ENCODE assay signal across 8 mouse cellular contexts in the genomic region with DNA sequence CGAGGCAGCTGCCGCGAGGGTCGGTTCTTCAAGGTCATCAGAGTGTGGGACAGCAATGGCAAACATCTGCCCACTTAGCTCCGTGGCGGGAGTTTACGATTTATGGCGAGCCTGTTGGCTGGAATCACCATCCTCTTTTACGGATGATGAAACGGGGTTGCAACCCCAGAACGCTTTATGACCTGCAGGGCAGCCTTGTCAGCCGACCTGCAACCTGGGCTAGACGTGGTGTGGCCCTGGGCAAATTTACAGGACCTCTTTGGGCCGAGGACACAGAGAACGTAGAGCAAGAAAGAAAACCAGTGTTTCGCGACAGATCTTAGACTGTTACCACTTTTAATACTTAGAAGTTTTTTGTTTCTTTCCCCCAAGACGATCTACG. TPM values are rescaled to one million over a fixed set of nuclear protein-coding genes. Genes with fewer than 3 reads are reported as not detected.
DNase-seq lines count a peak whose midpoint lies in the region; ATAC-seq and TF ChIP-seq lines count a peak whose summit lies in the region.

A gene (minus strand): TSS at position 113 of the 382 bp plus-strand sequence.

- peak; percentile 1; the same call in 1 of the 2 replicates for TF ChIP-seq CTCF in liver, embryonic 14.5 days (IDR thresholded peaks at IDR 0.05; ENCODE audit: low read depth)

- ATAC-seq in kidney, embryonic 16.5 days (ENCODE audit: low FRiP score, low TSS enrichment), result no peak
- ATAC-seq in activated CD4-positive, CD25-positive, alpha-beta regulatory T cell, adult 4 months, result no peak
- no peak for ATAC-seq in forebrain, embryonic 14.5 days
- no peak for ATAC-seq in hindbrain, embryonic 12.5 days (ENCODE audit: low FRiP score)
- ATAC-seq in liver, embryonic 14.5 days (ENCODE audit: insufficient read depth), result peak; percentile 32; the same call in 1 of the 2 replicates

- no peak for DNase-seq in kidney, postnatal 10 days
- no peak for DNase-seq in forebrain, embryonic 14.5 days (ENCODE audit: low spot score)
- peak in 2 of 3 experiments; percentile 42 to 50 for DNase-seq in liver, embryonic 14.5 days (ENCODE audit: low read depth in 3 of 3, low spot score in 3 of 3)
- no peak for DNase-seq in right cerebral cortex, postnatal 25 days
- no peak for DNase-seq in frontal cortex, postnatal 14 days (ENCODE audit: low spot score in 2 of 2)

- peaks cover 26% of the 10 kb centered on the region for H3K4me1 ChIP-seq in kidney, embryonic 16.5 days (ENCODE audit: insufficient read depth, low read length)
- H3K4me1 ChIP-seq in forebrain, embryonic 14.5 days (ENCODE audit: control insufficient read depth, insufficient read depth, low read length), result peaks cover 14% of the 10 kb centered on the region
- H3K4me1 ChIP-seq in hindbrain, embryonic 12.5 days, result peaks cover 35% of the 10 kb centered on the region
- peaks cover 26 to 33% of the 10 kb centered on the region in 2 experiments for H3K4me1 ChIP-seq in liver, embryonic 14.5 days (replicated peaks; ENCODE audit: control insufficient read depth in 2 of 2, insufficient read depth in 2 of 2, low read length in 1 of 2)

- under 1% methylated on average over 19 of the region's 19 CpGs for WGBS in kidney, embryonic 16.5 days
- 1% methylated on average over 19 of the region's 19 CpGs for WGBS in forebrain, embryonic 14.5 days
- 1% methylated on average over 19 of the region's 19 CpGs for WGBS in hindbrain, embryonic 12.5 days
- 1% methylated on average over 19 of the region's 19 CpGs for WGBS in liver, embryonic 14.5 days (ENCODE audit: insufficient replicate concordance)

- no peaks in the 10 kb centered on the region for H3K9me3 ChIP-seq in kidney, embryonic 16.5 days (ENCODE audit: low read length)
- no peaks in the 10 kb centered on the region for H3K9me3 ChIP-seq in forebrain, embryonic 14.5 days (replicated peaks; ENCODE audit: control insufficient read depth, low read length)
- no peaks in the 10 kb centered on the region for H3K9me3 ChIP-seq in hindbrain, embryonic 12.5 days (replicated peaks)
- no peaks in the 10 kb centered on the region for H3K9me3 ChIP-seq in liver, embryonic 14.5 days (ENCODE audit: control insufficient read depth, low read length)

- H3K4me2 ChIP-seq in kidney, embryonic 16.5 days (replicated peaks; ENCODE audit: low read depth, low read length), result peak within 1 kb of the TSS; percentile 72
- peak within 1 kb of the TSS; percentile 68 for H3K4me2 ChIP-seq in forebrain, embryonic 14.5 days (ENCODE audit: low read length)
- H3K4me2 ChIP-seq in hindbrain, embryonic 12.5 days (replicated peaks), result peak within 1 kb of the TSS; percentile 69
- peak within 1 kb of the TSS; percentile 99 for H3K4me2 ChIP-seq in liver, embryonic 14.5 days (ENCODE audit: low read depth)

- peak within 1 kb of the TSS; percentile 92 for H3K9ac ChIP-seq in kidney, embryonic 16.5 days (replicated peaks; ENCODE audit: low read length)
- peak within 1 kb of the TSS; percentile 87 for H3K9ac ChIP-seq in forebrain, embryonic 14.5 days (ENCODE audit: low read length)
- peak within 1 kb of the TSS; percentile 77 for H3K9ac ChIP-seq in hindbrain, embryonic 12.5 days
- H3K9ac ChIP-seq in liver, embryonic 14.5 days (replicated peaks), result peak within 1 kb of the TSS; percentile 99

- peaks cover 14% of the 10 kb centered on the region for H3K36me3 ChIP-seq in kidney, embryonic 16.5 days (ENCODE audit: insufficient read depth, low read length)
- H3K36me3 ChIP-seq in forebrain, embryonic 14.5 days (ENCODE audit: control insufficient read depth, insufficient read depth, low read length), result peaks cover 22% of the 10 kb centered on the region
- peaks cover 14% of the 10 kb centered on the region for H3K36me3 ChIP-seq in hindbrain, embryonic 12.5 days
- peaks cover 30% of the 10 kb centered on the region for H3K36me3 ChIP-seq in liver, embryonic 14.5 days (replicated peaks; ENCODE audit: control insufficient read depth, insufficient read depth, low read depth)

- H3K27me3 ChIP-seq in kidney, embryonic 16.5 days (ENCODE audit: insufficient read depth, low read length), result no peaks in the 10 kb centered on the region
- H3K27me3 ChIP-seq in forebrain, embryonic 14.5 days (replicated peaks; ENCODE audit: control insufficient read depth, insufficient read depth, low read length), result no peaks in the 10 kb centered on the region
- H3K27me3 ChIP-seq in hindbrain, embryonic 12.5 days, result no peaks in the 10 kb centered on the region
- H3K27me3 ChIP-seq in liver, embryonic 14.5 days (ENCODE audit: control insufficient read depth, insufficient read depth, low read length), result no peaks in the 10 kb centered on the region

- H3K27ac ChIP-seq in kidney, embryonic 16.5 days (ENCODE audit: low read length), result peak within 1 kb of the TSS; percentile 98
- H3K27ac ChIP-seq in forebrain, embryonic 14.5 days (ENCODE audit: low read depth, low read length), result peak within 1 kb of the TSS; percentile 56
- H3K27ac ChIP-seq in hindbrain, embryonic 12.5 days, result peak within 1 kb of the TSS; percentile 88
- peak within 1 kb of the TSS; percentile 97 for H3K27ac ChIP-seq in liver, embryonic 14.5 days

- no peak for TF ChIP-seq EP300 in liver, embryonic 14.5 days (IDR thresholded peaks at IDR 0.05; ENCODE audit: low read depth)

- peak within 1 kb of the TSS; percentile 79 for H3K4me3 ChIP-seq in kidney, embryonic 16.5 days (ENCODE audit: low read length)
- peak within 1 kb of the TSS; percentile 64 for H3K4me3 ChIP-seq in forebrain, embryonic 14.5 days (ENCODE audit: low read depth, low read length)
- peak within 1 kb of the TSS; percentile 58 for H3K4me3 ChIP-seq in hindbrain, embryonic 12.5 days
- H3K4me3 ChIP-seq in liver, embryonic 14.5 days (ENCODE audit: insufficient read depth in 1 of 2, low read depth in 2 of 2, low read length in 2 of 2), result peak within 1 kb of the TSS; percentile 68 to 86

RNA-seq across cellular contexts. Expression of the gene that starts here (rescaled TPM):
- polyA plus RNA-seq in kidney, embryonic 16.5 days (2015; fragmentation: Nextera tagmentation; extraction: Ambion mirVana), result 337 and 360 TPM in 2 replicates
- polyA plus RNA-seq in activated CD4-positive, CD25-positive, alpha-beta regulatory T cell, adult 4 months (2017; shearing (Covaris generic)), result 10 to 100 TPM; 50.9 to 65.4 TPM
- polyA plus RNA-seq in forebrain, embryonic 14.5 days (2014; fragmentation: Nextera tagmentation; extraction: Ambion mirVana), result 145 and 149 TPM in 2 replicates
- 148 and 157 TPM in 2 replicates for polyA plus RNA-seq in hindbrain, embryonic 12.5 days (2016; fragmentation: Nextera tagmentation; extraction: Ambion mirVana)
- polyA plus RNA-seq in liver, embryonic 14.5 days (2012; rRNA removed), result 167 and 187 TPM in 2 replicates
- 339 and 363 TPM in 2 replicates for polyA plus RNA-seq in liver, embryonic 14.5 days (2014; fragmentation: Nextera tagmentation; extraction: Ambion mirVana)

Comparison
In these comparisons a context has a peak if more than half of its experiments do, and no peak if none do; other contexts are left out.
1. DNase-seq: peak in liver, embryonic 14.5 days (2 of 3); none in kidney, postnatal 10 days (single experiment), forebrain, embryonic 14.5 days (single experiment), right cerebral cortex, postnatal 25 days (single experiment) and frontal cortex, postnatal 14 days (0 of 2).
2. Peak in every context shown above with its lines, with median percentiles within 50 percentile points of each other: H3K27ac ChIP-seq, H3K4me2 ChIP-seq, H3K4me3 ChIP-seq and H3K9ac ChIP-seq.